Mouse (Mus musculus) adrenal gland, adult 2 months (tissue): ENCODE measurements around the gene Tenm1. TPM values are rescaled to one million over a fixed set of nuclear protein-coding genes. Genes with fewer than 3 reads are reported as not detected.

Experiments
- DNase-seq: peaks from one replicate; pipeline ENCODE4 v3.0.0; 2021
- polyA plus RNA-seq: library from polyadenylated mRNA; depleted of rRNA; stranded (reverse); fragments of >200 nt; gene quantifications from 2 replicates; pipeline ENCODE4 v1.2.3, GENCODE M21; 2012
- total RNA-seq, 2 experiments: library from RNA; stranded (reverse); gene quantifications; 2 replicates each; pipeline ENCODE4 v1.2.3; 2021

The Tenm1 gene
- total and polyA plus RNA-seq, 3 experiments = 0.28 to 0.43 TPM; not detected in 1

DNA sequence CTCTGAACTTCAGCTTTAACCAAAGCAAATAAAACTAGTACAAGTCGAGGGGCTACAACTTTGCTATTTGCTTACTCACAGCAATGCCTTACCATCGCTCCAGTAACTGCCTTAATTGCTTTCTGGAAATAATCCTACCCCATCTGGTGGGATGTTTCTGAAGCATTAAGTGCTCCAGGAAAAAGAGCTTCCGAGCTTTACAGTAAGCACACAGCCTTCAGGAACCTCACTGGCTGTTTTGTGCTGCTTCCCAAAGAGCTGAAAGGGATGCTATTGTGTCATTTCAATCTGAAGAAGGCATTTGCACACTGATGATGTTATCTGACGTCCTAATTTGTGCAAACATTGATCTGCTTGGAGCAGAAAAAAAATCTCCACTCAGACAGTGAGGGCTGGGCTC lies 647.4 kb downstream of the Tenm1 start:
- no peak for DNase-seq

DNA sequence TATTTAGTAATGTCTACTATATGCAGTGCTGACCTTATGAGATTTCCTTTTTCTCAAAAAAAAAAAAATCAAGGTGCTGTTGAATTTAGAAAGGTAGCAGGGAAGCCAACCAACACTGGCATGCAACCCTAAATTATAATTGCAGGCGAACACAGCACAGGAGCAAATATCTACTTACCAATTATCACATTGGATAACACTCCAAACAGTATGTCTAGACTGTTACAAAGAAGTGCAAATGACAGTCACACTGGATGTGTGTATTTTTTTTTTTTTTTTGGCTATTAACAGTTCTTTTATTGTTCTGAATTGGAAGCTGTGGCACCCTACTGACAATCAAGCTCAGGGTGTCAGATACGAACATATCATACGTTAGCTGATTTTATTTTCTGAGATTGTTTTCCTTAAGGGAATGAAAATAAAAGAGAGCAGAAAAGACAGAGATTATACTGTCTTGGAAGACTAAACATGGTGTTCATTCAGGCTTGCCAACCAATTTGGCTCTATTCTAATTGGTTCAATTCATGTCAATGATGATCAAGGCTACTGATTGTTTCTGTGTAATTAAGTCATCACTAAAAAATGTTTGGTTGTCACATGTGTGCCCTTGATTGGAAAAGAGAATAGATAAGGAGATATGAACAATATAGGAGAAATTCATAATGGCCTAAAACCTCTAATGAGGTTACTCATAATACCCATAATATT lies 710.7 kb downstream of the Tenm1 start:
- no peak for DNase-seq

DNA sequence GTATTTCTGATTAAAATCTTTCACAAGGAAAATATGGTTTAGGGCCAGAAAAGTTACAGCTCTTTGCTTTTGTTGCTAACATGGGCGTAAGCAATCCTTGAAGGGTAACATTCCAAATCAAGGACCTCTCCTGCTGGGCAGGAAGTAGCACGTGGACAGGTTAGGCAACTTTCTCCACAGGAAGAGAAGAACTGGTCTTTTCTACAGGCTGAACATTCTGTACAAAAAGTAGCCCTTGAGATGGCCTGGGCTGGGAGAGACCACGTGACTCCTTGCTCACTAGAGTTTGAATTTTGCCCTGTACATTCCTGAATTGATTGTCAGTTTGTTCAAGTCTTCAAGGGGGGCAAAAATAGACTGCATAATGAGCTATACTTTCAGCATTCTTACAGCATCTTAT lies 728.6 kb downstream of the Tenm1 start:
- DNase-seq = no peak

DNA sequence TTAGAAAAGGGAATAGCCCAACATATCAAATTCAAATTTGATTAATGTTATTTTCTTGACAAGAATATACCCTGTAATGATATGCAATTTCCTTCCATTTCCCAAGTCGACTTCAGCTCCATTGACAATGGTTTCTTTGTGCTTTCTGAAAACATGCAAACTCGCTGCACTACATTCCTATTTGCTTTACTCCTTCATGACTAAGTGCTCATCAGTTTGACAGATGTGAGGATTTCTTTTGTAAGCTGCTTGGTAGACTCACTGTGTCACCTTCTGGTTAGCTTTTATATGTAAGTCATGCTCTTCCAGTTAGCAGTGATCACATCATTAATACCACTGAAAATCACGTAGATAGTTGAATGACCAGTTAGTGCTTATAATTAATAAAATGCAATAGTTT lies 781.8 kb downstream of the Tenm1 start:
- no peak for DNase-seq

DNA sequence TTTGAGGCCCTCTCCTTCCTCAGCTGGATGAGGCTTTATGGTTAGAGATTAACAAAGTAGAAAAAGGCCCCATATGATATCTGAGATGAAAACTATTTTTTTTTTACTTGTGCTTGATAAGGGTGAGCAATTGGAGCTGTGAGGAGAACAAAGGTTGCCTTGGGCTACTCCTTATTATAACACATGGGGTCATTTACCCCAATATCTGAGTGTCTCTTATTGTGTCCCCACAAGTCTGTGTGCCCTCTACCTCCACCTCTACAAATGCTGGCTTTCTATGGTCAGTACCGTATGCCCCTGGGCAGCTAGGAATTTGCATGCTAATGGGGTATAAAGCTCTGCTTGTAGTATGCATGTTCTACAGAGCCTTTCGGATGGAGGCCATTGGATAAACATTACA lies 848.4 kb downstream of the Tenm1 start:
- no peak for DNase-seq

DNA sequence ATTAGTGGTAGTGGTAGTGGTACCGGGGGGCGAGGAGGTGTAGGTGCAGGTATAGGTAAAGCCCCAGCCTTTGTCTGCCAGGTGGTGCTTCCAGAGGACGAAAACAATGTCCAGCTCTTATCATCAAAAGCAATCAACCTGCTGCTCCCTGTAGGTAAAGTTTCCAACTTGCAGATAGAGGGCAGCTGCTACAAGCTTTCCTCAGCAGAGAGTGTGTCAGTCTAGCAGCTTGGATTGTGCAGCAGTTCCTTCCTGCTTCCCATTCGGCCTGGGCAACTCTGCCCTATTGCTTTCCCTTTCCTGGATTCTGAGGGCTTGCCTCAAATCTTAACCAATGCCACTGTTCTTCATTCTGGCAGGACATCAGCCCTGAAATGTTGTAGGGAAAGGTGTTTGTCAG lies 870.2 kb downstream of the Tenm1 start:
- no peak for DNase-seq

DNA sequence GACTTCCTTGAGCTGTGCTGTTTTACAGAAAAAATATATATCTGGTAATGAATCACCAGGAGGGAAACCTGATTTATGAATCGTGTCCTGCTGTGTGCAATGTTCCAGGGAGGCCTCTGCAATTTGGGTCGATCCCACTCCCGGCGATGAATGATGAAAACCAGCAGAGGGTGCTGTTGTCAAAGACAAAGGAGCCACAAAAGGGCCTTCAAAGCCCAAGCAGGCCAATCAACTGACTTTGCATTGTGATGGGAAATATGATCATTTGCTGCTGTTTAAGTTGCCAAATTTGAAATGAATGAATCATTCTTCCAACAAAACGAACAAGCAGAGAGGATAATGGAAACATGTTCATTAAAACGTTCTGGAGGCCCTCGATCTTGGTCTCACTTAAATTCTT lies 871.6 kb downstream of the Tenm1 start:
- DNase-seq = peak; percentile 45

DNA sequence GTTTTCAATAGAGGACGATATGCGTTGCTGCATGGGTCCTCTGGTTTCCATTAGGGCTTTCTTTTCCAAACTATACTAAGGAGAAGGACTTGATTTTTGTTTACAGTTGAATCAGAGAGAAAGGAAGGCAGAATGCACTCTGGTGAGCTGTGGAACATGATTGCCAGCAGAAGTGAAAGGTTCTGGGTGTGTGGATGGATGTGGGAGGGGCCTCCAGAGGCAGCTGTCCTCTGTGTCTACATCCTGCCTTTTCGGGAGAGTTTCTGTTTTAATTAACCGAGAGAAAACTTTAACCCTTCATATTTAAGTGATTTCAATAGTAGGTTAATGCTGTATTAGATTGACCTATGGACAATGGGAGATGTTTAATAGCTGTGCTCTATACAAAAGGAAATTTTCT lies 880.4 kb downstream of the Tenm1 start:
- DNase-seq = no peak

DNA sequence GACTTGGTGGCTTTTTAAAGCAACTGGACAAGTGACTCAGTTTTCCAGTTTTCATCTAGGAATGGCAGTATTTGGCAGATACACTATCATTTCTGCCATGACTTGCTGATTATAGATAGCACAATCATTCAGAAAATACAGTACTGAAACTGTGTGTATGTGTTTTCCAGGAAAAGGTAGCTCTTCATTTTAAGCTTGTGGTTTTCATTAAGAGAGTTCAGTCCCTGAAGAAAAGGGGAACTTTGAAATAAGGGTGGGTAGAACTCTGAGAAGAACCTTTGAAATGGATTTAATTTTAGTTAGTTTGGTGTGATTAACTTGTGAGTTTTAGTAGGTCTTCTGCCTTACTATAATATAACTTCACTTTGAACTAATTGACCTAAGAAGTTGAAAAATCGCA lies 883.9 kb downstream of the Tenm1 start:
- DNase-seq = no peak

DNA sequence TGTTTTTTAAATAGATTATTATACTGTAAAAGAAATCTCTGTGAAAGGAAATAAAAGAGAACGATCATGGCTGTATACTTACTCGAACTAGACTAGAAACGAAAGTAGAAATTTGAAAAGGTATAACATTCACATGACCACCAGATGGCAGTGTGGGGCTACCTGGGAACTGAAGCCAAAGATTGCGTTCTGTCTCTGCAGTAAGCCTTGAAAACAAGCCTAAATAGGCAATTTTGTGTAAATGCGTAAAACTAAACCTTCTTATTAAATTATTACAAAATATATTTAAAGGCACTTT lies 888.2 kb downstream of the Tenm1 start:
- DNase-seq = peak; percentile 63

DNA sequence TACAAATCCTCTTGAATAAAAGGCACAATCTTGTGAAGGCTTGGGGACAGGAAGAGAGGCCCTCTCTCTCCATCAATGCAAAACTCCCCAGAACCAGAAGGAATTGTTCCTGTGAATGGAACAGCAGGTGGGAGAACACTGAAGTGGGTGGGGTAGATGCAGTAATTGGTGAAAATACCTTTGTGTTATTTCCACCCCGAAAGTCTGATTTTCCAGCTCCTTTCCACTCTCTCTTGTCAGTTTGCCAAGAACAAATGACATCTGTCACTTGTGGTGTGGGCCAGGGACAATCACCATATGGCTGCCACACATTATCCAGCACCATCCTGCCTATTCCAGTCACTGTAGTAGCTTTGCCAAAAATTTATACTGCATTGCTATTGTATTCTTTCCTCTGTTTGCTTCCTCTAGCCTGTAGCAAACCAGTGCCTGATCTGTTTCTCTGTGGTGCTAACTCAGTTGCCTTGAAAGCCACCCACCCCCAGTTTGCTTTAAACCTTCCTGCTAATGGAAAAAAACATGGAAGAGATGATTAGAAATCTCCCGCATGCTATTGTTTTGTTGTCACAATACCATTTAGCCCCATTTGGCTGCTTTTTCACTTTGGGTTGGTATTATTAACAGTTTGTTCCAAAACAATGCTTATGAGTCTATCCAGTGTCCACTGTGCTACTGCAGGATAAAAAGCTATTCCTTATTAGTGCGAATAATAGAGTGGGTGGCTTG lies 888.7 kb downstream of the Tenm1 start:
- no peak for DNase-seq

DNA sequence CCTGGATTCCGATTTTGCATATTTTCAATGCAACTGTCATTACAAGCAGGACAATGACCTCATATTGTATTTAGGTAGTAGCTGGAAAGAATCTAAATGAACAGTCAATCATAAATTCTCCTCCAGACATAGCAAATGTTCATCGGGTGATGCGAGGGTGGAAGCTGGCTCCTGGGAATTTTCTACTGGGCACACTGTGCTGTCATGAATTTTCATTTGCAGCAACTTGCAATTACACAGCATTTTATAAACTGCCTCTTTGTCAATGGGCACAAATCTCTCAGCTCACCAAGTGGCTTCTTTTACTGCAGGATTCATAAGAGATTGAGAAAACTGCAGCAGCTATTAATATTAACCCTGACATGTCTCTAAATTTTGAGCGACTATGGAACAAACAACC lies 898.2 kb downstream of the Tenm1 start:
- no peak for DNase-seq

DNA sequence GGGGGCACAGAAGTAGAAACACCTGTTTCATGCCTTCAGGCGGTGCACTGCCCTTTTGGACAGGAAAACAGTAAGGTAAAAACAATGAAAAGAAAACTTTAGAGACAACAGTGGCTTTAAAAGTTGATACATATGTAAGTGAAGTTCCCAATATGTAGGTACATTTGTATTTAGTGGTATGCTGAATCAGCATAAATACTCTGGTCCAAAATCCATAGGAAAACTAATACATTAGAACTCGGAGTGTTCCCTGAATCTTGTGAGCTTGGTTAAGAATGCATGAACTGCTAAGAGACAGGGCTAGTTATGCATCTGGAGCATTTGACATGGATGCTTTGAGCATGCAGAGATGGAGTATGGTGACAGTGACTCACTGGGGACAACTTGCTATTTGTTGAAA lies 906.1 kb downstream of the Tenm1 start:
- DNase-seq = no peak

DNA sequence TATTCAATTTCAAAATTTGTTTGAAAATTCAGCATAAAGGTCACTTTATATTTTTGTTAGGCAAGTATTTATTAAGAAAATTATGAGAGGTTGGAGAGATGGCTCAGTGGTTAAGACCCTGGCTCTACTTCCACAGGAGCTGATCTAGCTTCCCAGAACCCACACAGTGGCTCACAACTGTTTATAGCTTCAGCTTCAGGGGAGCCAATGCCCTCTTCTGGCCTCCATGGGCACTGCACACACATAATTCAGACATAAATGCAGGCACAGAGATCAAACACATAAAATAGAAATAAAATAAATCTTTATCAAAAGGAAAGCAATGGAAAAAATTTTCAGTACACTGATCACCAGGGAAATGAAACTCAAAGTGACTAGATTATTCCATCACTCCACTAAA lies 916.4 kb downstream of the Tenm1 start:
- DNase-seq = no peak

DNA sequence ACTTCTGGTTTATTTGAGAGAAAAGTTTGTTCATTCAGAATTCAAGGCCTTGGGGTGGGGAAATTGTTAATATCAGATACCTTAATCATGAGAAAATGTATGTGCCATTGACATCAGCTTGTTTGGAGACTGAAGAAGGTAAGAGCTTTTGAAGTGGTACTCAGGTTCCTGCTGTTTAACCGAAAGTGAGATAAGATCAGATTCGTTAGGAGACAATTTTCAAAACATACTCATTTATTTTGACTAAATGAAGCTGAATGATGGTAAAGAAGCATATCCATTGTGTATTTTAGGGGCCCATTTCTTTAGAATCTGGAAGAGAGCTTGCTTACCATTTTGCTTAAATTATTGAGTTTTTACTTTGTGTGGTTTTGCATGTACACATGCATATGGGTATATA lies 917.8 kb downstream of the Tenm1 start:
- DNase-seq = no peak

DNA sequence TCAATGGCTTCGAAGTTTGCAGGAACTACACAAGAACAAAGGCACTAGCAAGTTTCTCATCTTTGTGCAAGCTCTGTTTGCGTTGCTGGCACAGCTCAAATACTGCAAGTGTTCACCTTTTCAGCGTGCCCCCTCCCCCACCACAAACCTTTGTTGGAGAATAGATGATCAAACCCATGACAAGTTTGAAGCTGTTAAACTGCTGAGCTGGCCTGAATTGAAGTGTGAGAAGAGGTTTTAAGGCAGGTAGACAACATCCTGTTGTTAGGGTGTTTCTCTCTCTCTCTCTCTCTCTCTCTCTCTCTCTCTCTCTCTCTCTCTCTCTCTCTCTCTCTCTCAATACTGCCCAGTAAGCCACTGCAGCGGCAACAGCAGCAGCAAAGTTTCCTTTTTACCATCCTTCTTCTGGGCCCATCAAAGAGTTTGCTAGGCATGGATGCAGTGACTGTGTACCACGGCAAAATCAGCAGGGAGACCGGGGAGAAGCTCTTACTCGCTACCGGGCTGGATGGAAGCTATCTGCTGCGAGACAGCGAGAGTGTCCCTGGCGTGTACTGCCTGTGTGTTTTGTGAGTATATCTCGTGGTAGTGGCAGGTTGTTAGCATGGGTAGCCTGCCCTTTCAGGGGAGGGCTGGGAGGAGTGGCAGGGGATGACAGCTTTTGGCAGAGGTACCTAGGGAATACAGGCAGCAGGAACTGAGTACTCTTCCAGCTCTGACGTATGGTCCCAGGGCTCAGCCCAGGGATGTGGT lies 926.5 kb downstream of the Tenm1 start, which contains the start of gene Sh2d1a:
TSS of gene Sh2d1a (plus strand) at position 163 of the 753 bp plus-strand sequence.
- no peak for DNase-seq

DNA sequence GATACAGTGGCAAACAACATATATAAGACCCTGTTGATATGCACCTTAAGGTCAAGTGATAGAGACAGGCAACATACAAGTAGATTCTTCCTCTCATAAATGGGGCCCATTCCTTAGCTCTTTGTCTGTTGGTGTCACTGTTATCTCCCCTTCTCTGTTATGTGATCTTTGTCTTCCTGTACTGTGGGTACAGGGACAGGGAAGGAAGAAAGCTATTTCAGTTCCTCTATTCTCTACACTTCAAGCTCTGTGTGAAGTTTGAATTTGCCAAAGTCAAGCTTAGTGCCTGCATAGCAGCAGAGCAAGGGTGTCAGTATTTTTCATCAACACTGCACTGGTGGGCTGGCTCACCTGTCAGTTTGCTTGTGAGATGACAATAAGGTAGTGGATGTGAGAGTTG lies 928.4 kb downstream of the Tenm1 start:
- no peak for DNase-seq

DNA sequence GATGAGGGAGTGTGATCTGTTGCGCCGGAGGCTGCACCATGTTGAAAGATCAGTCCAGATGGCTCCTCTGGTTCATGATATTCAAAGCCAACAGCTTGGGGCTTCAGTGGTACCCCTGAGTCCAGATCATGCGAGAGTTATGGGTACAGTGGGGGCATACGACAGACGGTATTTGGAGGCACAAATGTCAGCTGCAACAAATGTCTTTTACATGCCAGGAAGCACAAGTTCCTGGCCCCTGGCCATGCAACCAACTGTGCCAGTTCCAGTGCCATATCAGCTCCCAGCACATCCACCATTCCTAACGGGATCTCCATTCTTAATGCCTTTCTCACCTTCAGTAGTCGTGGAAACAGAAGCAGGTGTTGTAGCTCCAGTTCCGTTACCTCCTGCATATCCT lies 938.6 kb downstream of the Tenm1 start:
- DNase-seq = no peak

DNA sequence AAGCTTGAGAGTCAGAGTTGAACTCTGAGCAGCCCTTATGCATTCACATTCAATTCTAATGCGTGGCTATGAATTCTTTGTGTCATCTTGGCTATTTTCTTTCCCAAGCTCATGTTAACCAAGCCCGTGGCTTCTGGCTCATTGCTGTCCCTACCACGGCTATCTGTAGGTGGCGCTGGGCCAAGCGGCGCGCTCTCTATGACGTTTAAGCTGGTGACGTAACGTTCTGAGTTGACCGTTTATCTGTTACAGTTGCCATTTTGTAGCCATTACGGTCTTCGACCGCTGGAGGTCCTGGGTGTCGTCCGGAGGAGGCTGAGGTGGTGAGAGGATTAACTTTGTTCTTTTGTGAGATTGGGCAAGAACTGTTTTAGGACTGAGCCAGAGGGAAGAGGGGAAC lies 939.5 kb downstream of the Tenm1 start, which contains the start of gene Tex13c2:
TSS of gene Tex13c2 (plus strand) at position 246 of the 400 bp plus-strand sequence.
- no peak for DNase-seq
